Mouse (Mus musculus) midbrain, embryonic 14.5 days (tissue): ENCODE measurements around the gene Stxbp6. TPM values are rescaled to one million over a fixed set of nuclear protein-coding genes. Genes with fewer than 3 reads are reported as not detected.

Experiments used
- ATAC-seq: fragments of 200-750 bp; cut with Nextera tagmentation; 2 replicates; pipeline ENCODE4 v1.8.0; 2017; ENCODE audit warnings: moderate number of reproducible peaks, moderate library complexity; ENCODE audit not compliant: low FRiP score, low TSS enrichment
- DNase-seq: peaks from one replicate; pipeline ENCODE4 v3.0.0-alpha.2; 2015
- H3K27ac ChIP-seq: fragments of 300-500 bp; sonication (generic); replicated peaks from 2 replicates; pipeline ENCODE4 v1.5.1; 2014; ENCODE audit warnings: mild to moderate bottlenecking, low read depth, low read length, moderate library complexity
- H3K27me3 ChIP-seq: fragments of 300-500 bp; sonication (generic); 2 replicates; pipeline ENCODE4 v1.6.1; 2014; ENCODE audit warnings: low read length, control low read depth, mixed read lengths; ENCODE audit not compliant: control insufficient read depth, insufficient read depth
- H3K36me3 ChIP-seq: fragments of 300-500 bp; sonication (generic); 2 replicates; pipeline ENCODE4 v1.6.1; 2014; ENCODE audit warnings: low read length, control low read depth; ENCODE audit not compliant: control insufficient read depth, insufficient read depth
- H3K4me1 ChIP-seq: fragments of 300-500 bp; sonication (generic); 2 replicates; pipeline ENCODE4 v1.6.1; 2014; ENCODE audit warnings: mild to moderate bottlenecking, antibody characterized with exemption, low read length, control low read depth; ENCODE audit not compliant: control insufficient read depth, insufficient read depth
- H3K4me2 ChIP-seq: fragments of 300-500 bp; sonication (generic); 2 replicates; pipeline ENCODE4 v1.6.1; 2014; ENCODE audit warnings: mild to moderate bottlenecking, low read length, moderate library complexity
- H3K4me3 ChIP-seq: fragments of 300-500 bp; sonication (generic); replicated peaks from 2 replicates; pipeline ENCODE4 v1.5.1; 2014; ENCODE audit warnings: low read depth, low read length
- H3K9ac ChIP-seq: fragments of 300-500 bp; sonication (generic); replicated peaks from 2 replicates; pipeline ENCODE4 v1.6.1; 2014; ENCODE audit warnings: mild to moderate bottlenecking, low read length, moderate library complexity
- H3K9me3 ChIP-seq: fragments of 300-500 bp; sonication (generic); 2 replicates; pipeline ENCODE4 v1.6.1; 2016; ENCODE audit warnings: low read length, control low read depth, mixed read lengths; ENCODE audit not compliant: control insufficient read depth
- WGBS: fragments of 180-500 bp; shearing (Covaris S2); extraction: QIAGEN DNeasy Blood & Tissue Kit; methylation state at CpG from one replicate; pipeline ENCODE4 v1.1.7; 2014; 5-methylcytosine and 5-hydroxymethylcytosine counted together
- polyA plus RNA-seq: library from polyadenylated mRNA; unstranded; fragments of >200 nt; fragmentation: Nextera tagmentation; extraction: Ambion mirVana; gene quantifications from 2 replicates; pipeline ENCODE4 v1.2.1, GENCODE M21; 2014

Gene Stxbp6
- polyA plus RNA-seq, 1 experiment from 2014 or later = 15.6 TPM

GRCm38 (mm10) chr12:44997422-44997821 is 77.1 kb downstream of the Stxbp6 start:
- H3K27ac ChIP-seq = no peak overlapping the region
- H3K9ac ChIP-seq = no peak overlapping the region
- no peaks in the 10 kb centered on the region for H3K27me3 ChIP-seq
- 91% methylated on average over 4 of the region's 4 CpGs for whole genome bisulfite sequencing
- no peak for DNase-seq
- no peak overlapping the region for H3K4me2 ChIP-seq
- H3K36me3 ChIP-seq = no peaks in the 10 kb centered on the region
- H3K4me1 ChIP-seq = no peaks in the 10 kb centered on the region
- ATAC-seq = no peak
- no peaks in the 10 kb centered on the region for H3K9me3 ChIP-seq
- H3K4me3 ChIP-seq = no peak overlapping the region

- Histone ChIP-seq H3K4me3 (no peak overlapping the region), H3K27me3 (no peaks in the 10 kb centered on the region), H3K36me3 (no peaks in the 10 kb centered on the region), H3K27ac (no peak overlapping the region), H3K9me3 (no peaks in the 10 kb centered on the region), H3K4me2 (no peak overlapping the region), H3K9ac (no peak overlapping the region), H3K4me1 (no peaks in the 10 kb centered on the region)
- ATAC-seq (no peak), DNase-seq (no peak)
- 96% methylated on average over 3 of the region's 3 CpGs for WGBS
Measured at GRCm38 (mm10) chr12:44996897-44997296, 77.6 kb downstream of the Stxbp6 start.

GRCm38 (mm10) chr12:44996274-44996673 is 78.2 kb downstream of the Stxbp6 start:
- no peak overlapping the region for H3K4me3 ChIP-seq
- 69% methylated on average over 2 of the region's 2 CpGs for WGBS

GRCm38 (mm10) chr12:44993391-44993790 is 81.1 kb downstream of the Stxbp6 start:
- WGBS = 91% methylated on average over 3 of the region's 3 CpGs
- ATAC-seq = no peak

More at GRCm38 (mm10) chr12:44996274-44996673, 78.2 kb downstream of the Stxbp6 start:
- ATAC-seq = no peak
- Histone ChIP-seq H3K36me3 (no peaks in the 10 kb centered on the region), H3K9me3 (no peaks in the 10 kb centered on the region), H3K27me3 (no peaks in the 10 kb centered on the region), H3K4me2 (no peak overlapping the region), H3K27ac (no peak overlapping the region), H3K4me1 (no peaks in the 10 kb centered on the region), H3K9ac (no peak overlapping the region)
- no peak for DNase-seq

GRCm38 (mm10) chr12:44992847-44993246 is 81.7 kb downstream of the Stxbp6 start:
- H3K27me3 ChIP-seq = no peaks in the 10 kb centered on the region
- no peak overlapping the region for H3K27ac ChIP-seq
- H3K4me2 ChIP-seq = no peak overlapping the region
- no peak overlapping the region for H3K9ac ChIP-seq
- ATAC-seq (no peak), DNase-seq (no peak)
- H3K9me3 ChIP-seq = no peaks in the 10 kb centered on the region
- no peaks in the 10 kb centered on the region for H3K4me1 ChIP-seq
- WGBS = 86% methylated on average over 4 of the region's 4 CpGs
- no peak overlapping the region for H3K4me3 ChIP-seq
- H3K36me3 ChIP-seq = no peaks in the 10 kb centered on the region

More at GRCm38 (mm10) chr12:44993391-44993790, 81.1 kb downstream of the Stxbp6 start:
- H3K27ac ChIP-seq = no peak overlapping the region
- no peaks in the 10 kb centered on the region for H3K4me1 ChIP-seq
- no peaks in the 10 kb centered on the region for H3K27me3 ChIP-seq
- no peak overlapping the region for H3K9ac ChIP-seq
- no peaks in the 10 kb centered on the region for H3K9me3 ChIP-seq
- H3K4me2 ChIP-seq = no peak overlapping the region
- no peak overlapping the region for H3K4me3 ChIP-seq
- DNase-seq = no peak
- H3K36me3 ChIP-seq = no peaks in the 10 kb centered on the region

- Histone ChIP-seq H3K36me3 (no peaks in the 10 kb centered on the region), H3K9me3 (no peaks in the 10 kb centered on the region), H3K4me2 (no peak overlapping the region), H3K27me3 (no peaks in the 10 kb centered on the region), H3K9ac (no peak overlapping the region), H3K4me1 (no peaks in the 10 kb centered on the region), H3K4me3 (no peak overlapping the region), H3K27ac (no peak overlapping the region)
- 70% methylated on average over 9 of the region's 9 CpGs for WGBS
- DNase-seq (no peak), ATAC-seq (no peak)
Measured at GRCm38 (mm10) chr12:44990379-44990778, 84.1 kb downstream of the Stxbp6 start.

- no peaks in the 10 kb centered on the region for H3K27me3 ChIP-seq
- DNase-seq (no peak), ATAC-seq (no peak)
- H3K4me1 ChIP-seq = no peaks in the 10 kb centered on the region
- H3K4me3 ChIP-seq = no peak overlapping the region
- no peak overlapping the region for H3K4me2 ChIP-seq
- no peak overlapping the region for H3K27ac ChIP-seq
- H3K9ac ChIP-seq = no peak overlapping the region
- no peaks in the 10 kb centered on the region for H3K9me3 ChIP-seq
- no peaks in the 10 kb centered on the region for H3K36me3 ChIP-seq
- 74% methylated on average over 4 of the region's 4 CpGs for WGBS
Measured at GRCm38 (mm10) chr12:44989011-44989410, 85.5 kb downstream of the Stxbp6 start.

- Histone ChIP-seq H3K4me2 (no peak overlapping the region), H3K27ac (no peak overlapping the region), H3K4me1 (no peaks in the 10 kb centered on the region), H3K27me3 (no peaks in the 10 kb centered on the region), H3K36me3 (no peaks in the 10 kb centered on the region), H3K9me3 (no peaks in the 10 kb centered on the region), H3K4me3 (no peak overlapping the region), H3K9ac (no peak overlapping the region)
- DNase-seq (no peak), ATAC-seq (no peak)
- WGBS = 84% methylated on average over 1 of the region's 1 CpGs
Measured at GRCm38 (mm10) chr12:44987762-44988161, 86.7 kb downstream of the Stxbp6 start.

GRCm38 (mm10) chr12:44979316-44979848 is 95.1 kb downstream of the Stxbp6 start:
- WGBS = 64% methylated on average over 5 of the region's 5 CpGs

More at GRCm38 (mm10) chr12:44979316-44979848, 95.1 kb downstream of the Stxbp6 start:
- Histone ChIP-seq H3K9me3 (no peaks in the 10 kb centered on the region), H3K4me2 (no peak overlapping the region), H3K36me3 (no peaks in the 10 kb centered on the region), H3K27me3 (no peaks in the 10 kb centered on the region), H3K27ac (no peak overlapping the region), H3K4me3 (no peak overlapping the region), H3K4me1 (no peaks in the 10 kb centered on the region), H3K9ac (no peak overlapping the region)
- DNase-seq (peak; percentile 14), ATAC-seq (no peak)
